Mouse (Mus musculus): Measurements from ENCODE around the gene Mief1. TPM values are rescaled to one million over a fixed set of nuclear protein-coding genes. Genes with fewer than 3 reads are reported as not detected.

Gene Mief1
- 10 to 100 TPM; 44.7 to 49.2 TPM for total RNA-seq (2021)
- long read RNA-seq, experiment 1, full-length matches to known transcripts: 2 of 8 reads
- long read RNA-seq, experiment 1, partial matches to known transcripts: 0 of 8 reads
- long read RNA-seq, experiment 1, other reads (novel, unspliced or antisense): 6 of 8 reads
- long read RNA-seq, experiment 2, full-length matches to known transcripts: 2 of 5 reads
- long read RNA-seq, experiment 2, partial matches to known transcripts: 0 of 5 reads
- long read RNA-seq, experiment 2, other reads (novel, unspliced or antisense): 3 of 5 reads

GRCm38 (mm10) chr15:80233733-80234509 is at the start of gene Mief1:
TSS of gene Mief1 (plus strand) at chr15:80234018.
- DNase-seq: peak; percentile 99

- DNase-seq: no peak
Measured at GRCm38 (mm10) chr15:80188927-80189326, 44.9 kb upstream of the Mief1 start.

GRCm38 (mm10) chr15:80190075-80190474 is 43.7 kb upstream of the Mief1 start:
- no peak for DNase-seq

- no peak for DNase-seq
Measured at GRCm38 (mm10) chr15:80191585-80192245, 42.1 kb upstream of the Mief1 start.

- DNase-seq: no peak
Measured at GRCm38 (mm10) chr15:80192246-80192585, 41.6 kb upstream of the Mief1 start.

- no peak for DNase-seq
Measured at GRCm38 (mm10) chr15:80192847-80193246, 41.0 kb upstream of the Mief1 start.

- no peak for DNase-seq
Measured at GRCm38 (mm10) chr15:80199556-80199955, 34.3 kb upstream of the Mief1 start.

- DNase-seq: no peak
Measured at GRCm38 (mm10) chr15:80202111-80202775, 31.6 kb upstream of the Mief1 start.

- DNase-seq: peak; percentile 20 to 42
Measured at GRCm38 (mm10) chr15:80203406-80203805, 30.4 kb upstream of the Mief1 start.

GRCm38 (mm10) chr15:80206057-80206565 is 27.7 kb upstream of the Mief1 start:
- no peak for DNase-seq

GRCm38 (mm10) chr15:80208446-80208845 is 25.4 kb upstream of the Mief1 start:
- DNase-seq: no peak

GRCm38 (mm10) chr15:80213688-80214087 is 20.1 kb upstream of the Mief1 start:
- no peak for DNase-seq

- peak; percentile 62 to 64 for DNase-seq
Measured at GRCm38 (mm10) chr15:80215716-80216479, 17.9 kb upstream of the Mief1 start.

GRCm38 (mm10) chr15:80216480-80216820 is 17.4 kb upstream of the Mief1 start:
- DNase-seq: no peak

- peak; percentile 42 to 45 for DNase-seq
Measured at GRCm38 (mm10) chr15:80217476-80217875, 16.3 kb upstream of the Mief1 start.

- peak; percentile 19 to 34 for DNase-seq
Measured at GRCm38 (mm10) chr15:80219211-80219610, 14.6 kb upstream of the Mief1 start.

GRCm38 (mm10) chr15:80219705-80220657 is 13.8 kb upstream of the Mief1 start:
- DNase-seq: no peak

GRCm38 (mm10) chr15:80221031-80221430 is 12.8 kb upstream of the Mief1 start:
- no peak for DNase-seq

GRCm38 (mm10) chr15:80223751-80224150 is 10.1 kb upstream of the Mief1 start:
- DNase-seq: no peak

- DNase-seq: peak; percentile 86 to 93
Measured at GRCm38 (mm10) chr15:80225208-80225607, 8.6 kb upstream of the Mief1 start.

Data from adrenal gland, postnatal 36 days (tissue).